Mouse (Mus musculus) liver, embryonic 14.5 days (tissue): Measurements from ENCODE around the gene Dusp7.

Experiments
- CTCF ChIP-seq: IDR thresholded peaks from 2 replicates; pipeline ENCODE4 v1.5.1; 2016; ENCODE audit warnings: antibody characterized with exemption, low read depth, control low read depth
- EP300 ChIP-seq: IDR thresholded peaks from 2 replicates; pipeline ENCODE4 v1.6.1; 2016; ENCODE audit warnings: antibody characterized with exemption, low read depth

GRCm38 (mm10) chr9:106421865-106422160, 53.4 kb downstream of the Dusp7 start:
- TF ChIP-seq CTCF, result peak; percentile 96
- TF ChIP-seq EP300, result no peak
